Mouse (Mus musculus) hindbrain, embryonic 11.5 days (tissue): ENCODE data around the gene Mlana. TPM values are rescaled to one million over a fixed set of nuclear protein-coding genes. Genes with fewer than 3 reads are reported as not detected.

Source experiments
- ATAC-seq: fragments of 200-750 bp; cut with Nextera tagmentation; 2 replicates; pipeline ENCODE4 v1.8.0; 2017; ENCODE audit warnings: mild to moderate bottlenecking, moderate TSS enrichment, moderate library complexity; ENCODE audit not compliant: low FRiP score
- DNase-seq: peaks from one replicate; pipeline ENCODE4 v3.0.0-alpha.2; 2015; ENCODE audit warnings: low spot score
- H3K27ac ChIP-seq: fragments of 300-500 bp; sonication (generic); 2 replicates; pipeline ENCODE4 v1.5.1; 2014; ENCODE audit warnings: mild to moderate bottlenecking, low read depth, low read length
- H3K27me3 ChIP-seq: fragments of 300-500 bp; sonication (generic); 2 replicates; pipeline ENCODE4 v1.6.1; 2014; ENCODE audit warnings: mild to moderate bottlenecking, low read length, moderate library complexity, mixed read lengths; ENCODE audit not compliant: control insufficient read depth, insufficient read depth
- H3K36me3 ChIP-seq: fragments of 300-500 bp; sonication (generic); 2 replicates; pipeline ENCODE4 v1.6.1; 2014; ENCODE audit warnings: mild to moderate bottlenecking, low read length, moderate library complexity, mixed read lengths; ENCODE audit not compliant: control insufficient read depth, insufficient read depth
- H3K4me1 ChIP-seq: fragments of 300-500 bp; sonication (generic); replicated peaks from 2 replicates; pipeline ENCODE4 v1.6.1; 2014; ENCODE audit warnings: low read length, mixed read lengths; ENCODE audit not compliant: control insufficient read depth, insufficient read depth
- H3K4me2 ChIP-seq: fragments of 300-500 bp; sonication (generic); replicated peaks from 2 replicates; pipeline ENCODE4 v1.6.1; 2014; ENCODE audit warnings: mild to moderate bottlenecking, low read depth, low read length
- H3K4me3 ChIP-seq: fragments of 300-500 bp; sonication (generic); 2 replicates; pipeline ENCODE4 v1.5.1; 2014; ENCODE audit warnings: low read depth, low read length
- H3K9ac ChIP-seq: fragments of 300-500 bp; sonication (generic); 2 replicates; pipeline ENCODE4 v1.6.1; 2014; ENCODE audit warnings: low read depth, low read length
- H3K9me3 ChIP-seq: fragments of 300-500 bp; sonication (generic); 2 replicates; pipeline ENCODE4 v1.6.1; 2016; ENCODE audit warnings: low read length; ENCODE audit not compliant: control insufficient read depth
- WGBS: fragments of 180-500 bp; shearing (Covaris S2); extraction: QIAGEN DNeasy Blood & Tissue Kit; methylation state at CpG from one replicate; pipeline ENCODE4 v1.1.7; 2014; 5-methylcytosine and 5-hydroxymethylcytosine counted together
- polyA plus RNA-seq: library from polyadenylated mRNA; unstranded; fragments of >200 nt; fragmentation: Nextera tagmentation; extraction: Ambion mirVana; gene quantifications from 2 replicates; pipeline ENCODE4 v1.2.1, GENCODE M21; 2014

Gene Mlana
- polyA plus RNA-seq, 1 experiment from 2014 or later: 0.19 TPM

DNA sequence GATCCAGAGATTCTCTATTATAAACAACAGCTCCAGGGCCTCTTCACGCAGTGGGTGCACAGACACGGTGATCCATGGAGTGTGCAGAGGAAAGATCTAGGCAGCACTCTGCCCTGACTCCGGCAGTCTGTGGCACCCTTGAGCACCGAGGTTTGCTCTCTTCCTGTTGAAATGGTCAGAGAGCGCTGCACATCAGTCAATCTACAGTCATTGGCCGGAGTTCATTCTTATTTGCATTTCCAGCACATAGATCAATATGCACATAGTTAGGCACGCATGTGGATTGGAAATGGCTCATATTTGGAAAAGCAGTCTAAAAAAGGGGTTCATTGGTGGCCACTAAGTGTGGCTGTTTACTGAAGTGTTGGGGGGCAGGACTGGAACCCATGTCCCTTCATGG lies 29.5 kb upstream of the Mlana start:
- no peaks in the 10 kb centered on the region for H3K27me3 ChIP-seq
- H3K27ac ChIP-seq: no peak overlapping the region
- 94% methylated on average over 7 of the region's 7 CpGs for WGBS
- H3K4me3 ChIP-seq: no peak overlapping the region
- no peak overlapping the region for H3K9ac ChIP-seq
- ATAC-seq (no peak), DNase-seq (no peak)
- no peaks in the 10 kb centered on the region for H3K9me3 ChIP-seq
- H3K4me1 ChIP-seq: no peaks in the 10 kb centered on the region
- H3K36me3 ChIP-seq: no peaks in the 10 kb centered on the region
- no peak overlapping the region for H3K4me2 ChIP-seq

DNA sequence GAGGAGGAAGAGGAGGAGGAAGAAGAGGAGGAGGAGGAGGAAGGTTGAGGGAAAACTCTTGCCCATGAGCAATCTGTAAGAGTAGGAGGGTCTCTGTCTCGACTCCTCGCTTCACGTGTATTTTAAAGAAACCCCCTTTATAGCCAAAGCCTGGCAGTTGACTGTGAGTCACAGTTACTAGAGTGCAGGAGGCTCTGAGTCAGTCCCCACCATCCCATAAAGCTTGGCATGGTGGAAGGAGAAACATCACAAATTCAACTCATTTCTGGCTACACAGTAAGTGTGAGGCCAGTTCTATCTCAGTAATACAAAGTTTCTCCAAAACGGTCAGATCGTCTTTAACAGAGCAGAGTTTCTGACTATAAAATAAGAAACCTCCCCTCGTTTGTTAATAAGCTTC lies 27.4 kb upstream of the Mlana start:
- no peaks in the 10 kb centered on the region for H3K4me1 ChIP-seq
- H3K27me3 ChIP-seq: no peaks in the 10 kb centered on the region
- WGBS: 88% methylated on average over 6 of the region's 6 CpGs
- H3K4me3 ChIP-seq: no peak overlapping the region
- H3K9me3 ChIP-seq: no peaks in the 10 kb centered on the region
- no peak overlapping the region for H3K27ac ChIP-seq
- H3K36me3 ChIP-seq: no peaks in the 10 kb centered on the region
- ATAC-seq: no peak
- H3K9ac ChIP-seq: no peak overlapping the region
- DNase-seq: no peak
- no peak overlapping the region for H3K4me2 ChIP-seq

DNA sequence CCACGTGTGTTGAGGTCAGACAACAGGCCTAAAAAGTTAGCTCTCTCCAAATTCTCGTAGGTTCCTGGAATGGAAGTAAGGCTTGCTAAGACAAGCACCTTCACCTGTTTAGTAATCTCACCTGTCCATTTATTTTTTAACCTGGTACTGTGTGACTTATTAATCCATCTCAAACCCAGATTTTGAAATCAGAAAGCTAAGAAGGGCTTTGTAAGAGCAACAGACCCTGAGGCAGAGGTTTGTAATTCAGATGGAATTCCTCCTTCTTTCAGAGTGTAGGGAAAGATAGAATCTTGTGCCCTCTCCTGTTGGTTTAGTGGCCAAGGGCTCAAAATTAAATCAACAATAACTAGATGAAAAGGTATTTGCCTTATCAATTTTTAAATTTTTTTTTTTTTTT lies 26.5 kb upstream of the Mlana start:
- Histone ChIP-seq H3K4me1 (no peaks in the 10 kb centered on the region), H3K36me3 (no peaks in the 10 kb centered on the region), H3K4me3 (no peak overlapping the region), H3K9ac (no peak overlapping the region), H3K27ac (no peak overlapping the region), H3K27me3 (no peaks in the 10 kb centered on the region), H3K9me3 (no peaks in the 10 kb centered on the region), H3K4me2 (no peak overlapping the region)
- WGBS: 76% methylated on average over 2 of the region's 2 CpGs
- ATAC-seq: no peak
- DNase-seq: no peak

DNA sequence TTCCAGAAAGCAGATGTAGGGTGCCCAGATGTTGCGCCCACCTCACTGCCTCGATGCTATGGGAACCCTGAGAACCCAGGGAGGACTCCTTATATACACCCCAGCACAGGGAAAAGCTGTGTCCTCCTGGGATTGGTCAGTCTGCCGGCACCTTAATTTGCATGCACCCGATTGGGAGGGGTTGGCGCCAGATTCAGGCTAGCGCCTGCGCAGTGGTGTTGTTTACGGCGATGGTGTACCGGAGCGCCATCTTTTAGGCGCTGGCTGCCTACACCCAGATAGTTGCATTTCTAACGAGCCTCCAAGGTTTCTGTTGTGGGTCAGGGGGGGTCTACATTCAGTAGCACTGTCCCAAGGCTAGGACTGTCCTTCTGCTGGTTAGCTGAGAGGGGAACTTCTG lies 25.0 kb upstream of the Mlana start:
- WGBS: 96% methylated on average over 13 of the region's 13 CpGs
- no peak for ATAC-seq

DNA sequence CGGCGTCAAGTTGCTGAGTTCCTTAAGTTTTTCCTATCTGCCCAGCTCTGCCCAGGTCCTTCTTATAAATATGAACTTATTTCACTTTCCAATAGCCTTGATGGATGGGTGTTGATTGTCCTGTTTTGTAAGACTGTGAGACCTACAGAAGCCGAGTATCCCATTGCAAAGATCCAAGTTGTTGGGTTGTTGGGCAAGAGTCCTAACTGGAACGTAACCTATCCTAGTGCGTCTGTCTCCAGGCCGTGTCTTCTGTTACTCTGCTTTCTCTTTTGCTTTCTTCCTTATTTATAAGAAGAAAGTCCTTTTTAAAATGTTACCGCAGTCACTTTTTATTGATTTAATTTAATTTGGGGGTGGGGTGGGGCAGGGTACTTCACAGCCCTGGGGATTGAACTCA lies 22.7 kb upstream of the Mlana start:
- DNase-seq (no peak), ATAC-seq (no peak)
- Histone ChIP-seq H3K27me3 (no peaks in the 10 kb centered on the region), H3K4me1 (no peaks in the 10 kb centered on the region), H3K9ac (no peak overlapping the region), H3K27ac (no peak overlapping the region), H3K4me3 (no peak overlapping the region), H3K9me3 (no peaks in the 10 kb centered on the region), H3K4me2 (no peak overlapping the region), H3K36me3 (no peaks in the 10 kb centered on the region)
- 94% methylated on average over 7 of the region's 7 CpGs for WGBS

More for the DNA sequence above, 25.0 kb upstream of the Mlana start:
- Histone ChIP-seq H3K9me3 (no peaks in the 10 kb centered on the region), H3K9ac (no peak overlapping the region), H3K4me3 (no peak overlapping the region), H3K36me3 (no peaks in the 10 kb centered on the region), H3K27ac (no peak overlapping the region), H3K4me1 (no peaks in the 10 kb centered on the region), H3K27me3 (no peaks in the 10 kb centered on the region), H3K4me2 (no peak overlapping the region)
- no peak for DNase-seq

DNA sequence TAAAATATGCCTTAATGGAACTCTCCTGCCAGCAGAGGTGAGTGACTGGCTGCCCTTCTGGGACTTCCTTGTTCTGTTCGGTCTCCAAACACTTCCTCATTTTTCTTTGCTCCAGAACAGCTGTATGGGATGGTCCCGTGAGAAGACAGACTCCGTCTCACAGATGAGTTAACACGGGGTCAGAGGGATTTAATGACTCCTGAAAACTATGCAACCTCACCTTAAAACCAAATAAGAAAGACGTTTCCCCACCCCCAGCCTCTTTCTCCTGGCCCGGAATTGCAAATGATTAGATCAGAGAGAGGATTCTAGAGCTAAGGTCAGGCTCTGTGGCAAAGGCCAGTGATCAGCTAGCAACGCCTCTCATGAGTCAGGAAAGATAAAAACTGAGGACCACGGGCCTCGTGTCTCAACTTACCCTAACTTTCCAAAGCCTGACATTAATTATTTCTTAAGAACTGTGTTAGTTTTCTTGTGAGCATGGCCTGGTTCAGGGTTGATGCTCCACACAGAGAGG lies 22.0 kb upstream of the Mlana start:
- H3K27me3 ChIP-seq: no peaks in the 10 kb centered on the region
- no peaks in the 10 kb centered on the region for H3K4me1 ChIP-seq
- H3K9ac ChIP-seq: no peak overlapping the region
- ATAC-seq (no peak), DNase-seq (no peak)
- no peak overlapping the region for H3K4me3 ChIP-seq
- no peak overlapping the region for H3K27ac ChIP-seq
- no peaks in the 10 kb centered on the region for H3K9me3 ChIP-seq
- H3K36me3 ChIP-seq: no peaks in the 10 kb centered on the region
- 65% methylated on average over 9 of the region's 9 CpGs for WGBS
- no peak overlapping the region for H3K4me2 ChIP-seq

DNA sequence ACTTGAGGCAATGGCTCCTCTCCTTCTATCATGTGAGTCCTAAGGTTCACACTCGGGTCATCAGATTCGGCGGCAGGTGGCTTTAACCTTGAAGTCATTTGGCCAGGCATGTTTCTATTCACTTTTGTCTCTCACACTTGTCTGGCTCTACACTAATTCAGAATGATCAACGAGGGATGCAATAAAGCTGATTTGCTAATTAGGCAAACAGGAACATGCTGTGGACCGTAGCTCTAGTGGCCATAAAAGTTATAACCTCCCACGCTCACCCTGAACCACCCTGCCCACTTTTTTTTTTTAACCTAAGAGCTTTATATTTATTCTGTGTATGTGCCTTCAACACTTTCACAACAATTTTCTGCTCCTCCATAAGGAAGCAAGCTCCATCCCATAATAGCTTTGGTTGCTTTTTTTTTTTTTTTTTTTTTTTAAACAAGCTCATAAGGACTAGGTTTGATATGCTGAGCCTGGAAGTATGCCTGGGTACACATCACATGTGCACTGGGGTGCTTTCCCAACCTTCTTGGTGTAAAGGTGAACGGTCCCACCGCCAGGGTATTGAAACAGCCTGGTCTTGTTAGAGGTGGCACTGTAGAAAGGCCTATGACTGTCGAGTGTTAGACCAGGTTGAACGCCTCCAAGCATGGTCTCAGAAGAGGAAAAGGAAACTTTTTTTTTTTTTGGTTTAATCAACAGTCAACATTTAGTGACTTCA lies 21.0 kb upstream of the Mlana start:
- Histone ChIP-seq H3K9ac (no peak overlapping the region), H3K9me3 (no peaks in the 10 kb centered on the region), H3K36me3 (no peaks in the 10 kb centered on the region), H3K4me1 (no peaks in the 10 kb centered on the region), H3K4me3 (no peak overlapping the region), H3K4me2 (no peak overlapping the region), H3K27me3 (no peaks in the 10 kb centered on the region), H3K27ac (no peak overlapping the region)
- ATAC-seq (no peak), DNase-seq (no peak)
- 83% methylated on average over 10 of the region's 10 CpGs for whole genome bisulfite sequencing

DNA sequence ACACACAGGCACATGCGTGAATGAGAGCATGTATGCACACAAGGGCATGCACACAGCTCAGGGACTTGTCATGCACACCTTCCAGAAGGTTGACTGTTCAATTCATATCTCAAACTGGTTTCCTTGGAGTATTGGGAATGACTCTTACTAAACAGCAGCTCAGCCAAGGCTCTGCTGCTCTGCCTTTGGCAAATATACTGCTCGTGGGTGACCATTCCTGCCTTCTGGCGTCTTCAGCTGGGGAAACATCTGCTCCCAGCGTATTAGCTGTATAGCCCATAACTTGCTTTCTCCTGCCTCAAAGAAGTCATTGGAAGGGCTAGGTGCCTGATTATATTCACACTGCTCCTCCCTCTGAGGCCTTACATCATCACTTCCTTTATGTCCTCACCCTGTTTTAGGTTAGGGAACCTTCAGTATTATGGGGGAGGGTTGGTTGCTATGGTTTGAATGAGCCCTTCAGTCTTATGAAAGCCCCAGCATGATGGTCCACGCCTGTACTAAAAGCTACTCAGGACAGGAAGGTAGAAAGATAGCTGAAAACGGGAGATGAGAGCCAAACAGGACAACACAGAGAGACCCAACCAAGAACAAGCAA lies 19.3 kb upstream of the Mlana start:
- Histone ChIP-seq H3K36me3 (no peaks in the 10 kb centered on the region), H3K27me3 (no peaks in the 10 kb centered on the region), H3K4me1 (no peaks in the 10 kb centered on the region), H3K4me3 (no peak overlapping the region), H3K9ac (no peak overlapping the region), H3K9me3 (no peaks in the 10 kb centered on the region), H3K4me2 (no peak overlapping the region), H3K27ac (no peak overlapping the region)
- DNase-seq (no peak), ATAC-seq (no peak)
- WGBS: 87% methylated on average over 6 of the region's 6 CpGs
